Mouse (Mus musculus) cortical plate, adult 2 months (tissue): ENCODE data around the gene Dmpk.

Experiments used
- CTCF ChIP-seq: fragments of 200-500 bp; IDR thresholded peaks from 2 replicates; pipeline ENCODE4 v1.5.1; 2011; ENCODE audit warnings: mild to moderate bottlenecking, control low read depth, low read length; ENCODE audit not compliant: insufficient read depth; ENCODE audit errors: extremely low read depth
- POLR2A ChIP-seq: fragments of 200-500 bp; IDR thresholded peaks from 2 replicates; pipeline ENCODE4 v1.6.1; 2011; ENCODE audit warnings: mild to moderate bottlenecking, low read length, control low read depth; ENCODE audit not compliant: insufficient read depth; ENCODE audit errors: extremely low read depth

DNA sequence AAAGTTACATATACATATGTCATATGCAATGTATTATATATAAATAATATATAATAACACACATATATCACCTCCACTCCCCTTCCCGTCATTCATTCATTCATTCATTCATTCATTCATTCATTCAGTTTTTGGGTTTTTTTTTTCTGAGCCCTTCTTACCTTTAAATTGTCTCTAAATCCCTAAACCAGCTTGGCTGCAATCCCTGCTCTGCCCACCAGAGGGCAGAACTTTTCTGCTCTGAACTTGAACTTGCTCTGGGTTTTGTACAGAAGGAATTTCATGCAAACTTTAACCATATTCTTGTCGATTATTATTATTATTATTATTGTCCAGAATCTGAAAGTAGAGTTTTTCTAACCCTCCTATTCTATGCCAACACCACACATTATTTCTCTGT, 14.9 kb upstream of the Dmpk start:
- no peak for TF ChIP-seq POLR2A
- peak; percentile 76 for TF ChIP-seq CTCF
